Mouse (Mus musculus): ENCODE measurements around the gene Atp1a1. TPM values are rescaled to one million over a fixed set of nuclear protein-coding genes. Genes with fewer than 3 reads are reported as not detected.

The Atp1a1 gene
- total RNA-seq, 4 experiments from 2014 or later: 480 to 507 (median 482) TPM

DNA sequence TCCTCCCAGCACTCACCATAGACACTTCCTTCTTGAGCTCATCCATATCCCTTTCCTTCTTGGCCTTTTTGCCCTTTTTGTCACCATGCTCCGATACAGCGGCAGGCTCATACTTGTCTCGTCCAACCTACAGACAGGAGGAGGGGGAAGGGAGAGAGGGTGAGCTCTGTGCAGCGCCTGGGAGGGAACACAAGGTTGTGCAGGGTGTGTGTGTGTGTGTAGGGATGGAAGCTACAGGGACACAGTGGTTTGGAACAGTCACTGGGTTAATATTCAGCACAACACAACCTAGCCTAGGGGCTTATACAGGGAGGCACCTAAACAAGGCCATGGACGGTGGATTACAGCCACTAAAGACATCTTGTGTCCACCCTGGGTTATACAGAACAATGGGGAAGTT is 9.5 kb downstream of the Atp1a1 start:
- no peak for DNase-seq (ENCODE audit: low spot score in 2 of 2)

DNA sequence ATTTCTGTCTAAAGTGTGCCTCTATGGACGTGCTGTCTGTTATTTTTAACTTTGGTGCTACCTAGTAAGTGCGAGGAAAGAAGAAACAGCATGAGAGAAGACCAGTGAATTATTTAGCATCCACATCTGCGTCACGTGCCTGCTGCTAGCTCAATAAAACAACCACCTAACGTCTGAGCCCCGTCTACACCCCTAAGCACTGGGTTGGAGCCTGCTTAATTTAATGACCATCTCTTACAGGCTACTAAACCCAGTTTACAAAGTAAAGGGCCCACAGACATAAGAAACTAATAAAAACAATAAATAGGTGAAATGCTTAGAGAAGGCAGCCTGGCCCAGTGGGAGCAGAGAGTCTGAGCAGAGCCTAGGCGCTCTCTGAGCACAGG is 11.2 kb downstream of the Atp1a1 start:
- DNase-seq (ENCODE audit: low spot score in 2 of 2): no peak

DNA sequence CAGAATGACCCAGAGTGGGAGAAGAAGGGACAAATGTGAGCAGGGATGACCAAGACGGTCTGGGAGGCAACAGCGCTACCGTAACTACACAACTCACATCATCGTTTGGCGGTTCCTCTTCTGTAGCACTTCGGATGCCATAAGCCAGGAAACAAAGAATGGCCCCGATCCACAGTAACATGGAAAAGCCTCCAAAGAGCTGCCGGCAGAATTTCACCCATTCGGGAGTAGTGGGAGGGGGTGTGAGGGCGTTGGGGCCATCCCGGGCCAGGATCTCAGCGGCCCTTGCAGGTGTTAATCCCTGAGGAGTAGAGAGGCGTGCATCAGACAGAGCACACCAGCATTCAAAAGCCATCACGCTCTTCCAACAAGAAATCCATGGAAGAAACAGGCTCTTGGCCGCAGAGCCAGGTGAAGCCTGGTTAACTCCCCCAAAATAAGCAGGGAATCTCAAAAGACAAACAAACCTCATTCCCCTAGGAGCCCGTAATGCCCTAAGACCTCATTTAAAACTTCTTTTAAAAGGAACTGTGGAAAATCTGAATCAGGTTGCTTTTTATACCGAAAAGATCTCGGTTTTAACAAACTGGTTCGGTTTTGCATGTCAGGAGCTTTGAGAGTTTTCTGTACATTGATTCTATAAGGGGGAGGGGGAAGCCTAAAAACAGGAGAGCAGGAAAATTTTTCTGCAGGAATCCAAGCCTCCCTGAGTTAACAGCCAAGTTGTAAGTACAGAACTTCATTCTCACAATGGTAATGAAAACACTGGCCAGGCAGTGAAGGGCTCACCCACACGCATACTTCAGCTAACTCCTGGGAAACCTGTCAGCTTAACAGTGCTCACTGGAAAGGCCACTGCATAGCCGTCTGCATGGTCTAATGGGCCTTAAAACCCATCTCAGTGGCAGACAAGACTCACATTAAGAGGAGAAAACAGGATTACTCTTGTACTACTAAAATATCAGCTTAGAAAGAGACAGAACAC is 11.9 kb downstream of the Atp1a1 start:
- no peak for DNase-seq (ENCODE audit: low spot score in 2 of 2)

DNA sequence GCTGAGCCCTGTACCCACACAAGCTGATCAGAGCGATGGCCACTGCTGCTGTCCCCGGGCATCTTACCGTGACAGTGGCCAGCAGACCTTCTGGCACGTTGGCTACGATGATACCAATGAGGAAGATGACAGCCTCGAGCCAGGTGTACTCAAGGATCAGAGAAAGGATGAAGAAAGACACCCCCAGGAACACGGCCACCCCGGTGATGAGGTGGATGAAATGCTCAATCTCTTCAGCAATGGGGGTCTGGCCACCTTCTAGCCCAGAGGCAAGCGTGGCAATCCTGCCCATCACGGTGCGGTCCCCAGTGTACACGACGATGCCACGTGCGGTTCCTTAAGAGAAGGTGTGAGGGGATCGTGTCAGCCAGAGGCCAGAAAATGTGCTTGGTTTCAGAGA is 14.1 kb downstream of the Atp1a1 start:
- DNase-seq (ENCODE audit: low spot score in 2 of 2): no peak

DNA sequence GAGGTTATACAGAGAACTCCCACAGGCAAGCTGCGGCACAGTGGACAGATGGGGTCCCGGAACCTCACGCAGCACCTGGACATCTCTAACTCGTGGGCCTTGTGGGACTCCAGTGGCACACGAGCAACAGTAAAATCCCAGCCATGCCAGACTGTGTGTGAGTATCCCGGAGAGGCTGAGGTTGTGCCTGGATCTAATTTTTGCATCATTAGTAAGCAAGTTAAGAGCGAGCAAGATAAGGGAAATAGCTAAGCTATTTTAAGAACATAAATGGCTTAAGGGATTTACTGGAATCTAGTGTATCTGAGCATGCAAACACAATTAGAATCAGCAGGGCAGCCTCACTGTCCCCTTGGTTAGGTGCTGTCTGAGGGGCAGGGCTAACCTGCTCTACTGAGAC is 16.2 kb downstream of the Atp1a1 start:
- DNase-seq (ENCODE audit: low spot score in 2 of 2): no peak

DNA sequence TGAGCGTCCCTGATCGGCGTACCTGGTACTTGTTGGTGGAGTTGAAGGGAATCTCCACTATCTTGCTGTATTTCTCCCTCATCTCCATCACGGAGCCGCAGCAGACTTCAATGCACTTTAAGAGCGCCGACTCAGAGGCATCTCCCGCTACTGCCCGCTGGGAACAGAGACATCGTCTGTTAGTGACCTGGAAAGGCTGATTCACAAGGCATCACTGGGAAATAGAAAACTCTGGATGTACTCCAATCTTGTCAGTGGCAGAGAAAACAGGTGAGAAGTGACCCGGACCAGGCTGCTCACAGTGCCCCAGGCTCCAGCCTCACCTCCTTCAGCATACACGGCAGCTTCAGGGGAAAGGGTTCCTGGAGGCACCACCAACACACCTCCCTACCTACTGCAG is 17.7 kb downstream of the Atp1a1 start:
- DNase-seq (ENCODE audit: low spot score in 2 of 2): no peak

DNA sequence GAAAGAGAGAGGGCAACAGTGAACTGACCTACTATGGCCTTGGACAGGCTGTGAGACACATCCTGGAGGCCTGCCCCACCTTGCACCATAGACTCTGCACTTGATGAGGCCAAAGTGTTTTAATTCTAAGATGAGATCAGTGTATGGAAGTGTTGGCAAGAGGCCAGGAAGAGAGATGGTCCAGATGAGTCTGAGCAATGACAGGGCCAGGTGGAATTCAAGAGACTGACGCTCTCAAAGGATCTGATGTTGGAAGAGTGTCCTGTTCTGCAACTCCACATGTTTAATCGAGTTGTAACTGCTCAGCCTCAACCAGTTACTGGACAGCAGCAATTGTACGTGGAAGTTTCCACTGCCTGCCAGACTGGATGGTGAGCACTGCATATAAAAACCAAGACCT is 26.4 kb downstream of the Atp1a1 start:
- no peak for DNase-seq (ENCODE audit: low spot score in 2 of 2)

DNA sequence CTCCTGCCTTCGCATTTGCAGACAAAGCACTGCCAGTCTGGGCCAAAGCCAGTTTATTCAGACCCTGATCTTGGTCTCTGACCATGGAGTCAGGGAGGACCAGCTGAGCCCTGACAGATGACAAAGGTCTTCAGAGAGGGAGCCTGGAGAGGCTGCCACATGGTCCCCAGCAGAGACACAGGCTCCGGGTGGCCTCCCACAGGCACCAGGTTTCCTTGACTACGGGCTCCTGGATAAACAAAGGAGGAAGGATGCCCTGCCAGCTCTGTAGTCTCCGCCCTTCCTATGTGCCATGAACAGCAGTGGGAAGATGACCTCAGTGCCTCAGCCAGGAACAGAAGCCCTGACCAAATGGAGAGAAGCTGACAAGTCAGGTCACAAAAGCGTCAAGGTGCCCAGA is 27.1 kb downstream of the Atp1a1 start:
- DNase-seq (ENCODE audit: low spot score in 2 of 2): no peak

DNA sequence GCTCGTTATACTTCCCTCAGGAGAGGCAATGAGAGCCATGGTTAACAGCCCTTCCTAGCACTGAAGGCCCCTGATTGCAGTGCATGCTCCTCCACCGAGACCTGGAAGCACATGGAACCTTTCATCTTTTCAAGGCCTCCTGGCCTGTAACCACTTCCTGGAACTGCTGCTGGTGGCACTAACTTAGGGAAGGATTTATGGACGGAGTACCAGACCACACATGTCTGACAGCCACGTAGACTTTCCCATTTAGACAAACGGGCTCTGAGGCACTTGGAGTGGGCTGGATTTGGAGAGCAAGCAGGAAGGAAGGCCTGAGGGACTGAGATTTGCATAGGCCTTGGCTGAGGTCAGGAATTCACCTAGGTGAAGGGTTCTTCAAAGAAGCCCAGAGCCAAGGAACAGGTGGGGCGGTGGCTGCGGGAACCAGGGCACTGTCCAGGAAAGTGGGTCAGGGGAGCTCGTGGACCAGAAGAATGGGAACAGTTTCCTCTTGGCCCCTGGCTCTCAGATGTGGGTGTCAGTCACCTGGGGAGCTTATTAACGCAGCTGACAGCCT is 28.9 kb downstream of the Atp1a1 start:
- no peak for DNase-seq (ENCODE audit: low spot score in 2 of 2)

DNA sequence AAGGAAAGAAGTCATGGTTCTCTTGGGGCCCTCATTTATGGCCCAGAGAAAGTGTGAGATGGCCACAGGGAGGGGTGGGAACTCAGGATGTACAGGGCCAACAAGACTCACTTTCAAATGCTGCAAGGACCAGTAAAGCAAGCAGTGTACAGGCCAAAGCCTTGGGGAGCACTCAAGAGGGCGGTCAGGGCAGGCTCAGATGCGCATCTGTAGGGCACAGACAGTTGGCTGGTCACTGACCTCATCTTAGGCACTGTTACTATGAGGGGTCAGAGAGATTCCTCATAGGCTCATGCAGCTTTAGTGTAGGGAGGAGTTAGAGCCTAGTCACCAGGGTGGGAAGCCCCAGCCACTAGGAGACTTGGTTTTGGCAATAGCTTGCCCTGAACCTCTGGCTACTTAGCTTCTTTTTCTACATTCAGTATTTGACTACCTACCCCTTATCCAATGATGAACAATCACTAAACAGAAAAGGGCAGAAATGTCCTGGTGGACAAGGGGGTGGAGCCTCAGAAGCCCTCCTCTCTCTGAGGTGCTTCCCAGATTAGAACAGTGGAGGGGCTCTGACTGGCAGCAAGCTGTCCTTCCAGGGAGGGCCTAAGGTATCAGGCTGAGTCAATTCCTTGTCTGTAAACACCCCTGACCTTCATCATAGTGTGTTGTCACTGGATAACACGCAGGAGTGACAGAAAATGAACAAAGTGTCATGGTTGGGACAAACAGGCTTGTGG is 29.9 kb downstream of the Atp1a1 start:
- no peak for DNase-seq (ENCODE audit: low spot score in 2 of 2)

DNA sequence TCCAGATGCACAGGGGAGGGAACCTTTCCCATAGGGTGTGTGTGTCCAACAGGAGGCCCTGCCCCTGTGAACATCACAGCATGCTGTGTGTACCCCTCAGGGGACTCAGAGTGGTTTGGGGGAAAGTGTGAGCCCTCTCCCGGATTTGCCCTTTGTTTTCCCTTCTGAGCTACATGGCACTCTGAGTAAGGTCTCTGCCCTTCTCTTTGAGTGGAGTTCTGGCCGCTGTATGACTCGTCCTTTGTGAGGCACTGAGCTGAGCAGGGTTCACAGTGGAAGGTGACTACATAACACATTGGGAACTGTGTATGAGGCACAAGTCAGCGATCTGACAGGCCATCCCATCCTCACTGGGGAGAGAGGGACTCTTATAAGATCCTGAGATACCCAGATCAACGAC is 31.5 kb downstream of the Atp1a1 start:
- no peak for DNase-seq (ENCODE audit: low spot score in 2 of 2)

DNA sequence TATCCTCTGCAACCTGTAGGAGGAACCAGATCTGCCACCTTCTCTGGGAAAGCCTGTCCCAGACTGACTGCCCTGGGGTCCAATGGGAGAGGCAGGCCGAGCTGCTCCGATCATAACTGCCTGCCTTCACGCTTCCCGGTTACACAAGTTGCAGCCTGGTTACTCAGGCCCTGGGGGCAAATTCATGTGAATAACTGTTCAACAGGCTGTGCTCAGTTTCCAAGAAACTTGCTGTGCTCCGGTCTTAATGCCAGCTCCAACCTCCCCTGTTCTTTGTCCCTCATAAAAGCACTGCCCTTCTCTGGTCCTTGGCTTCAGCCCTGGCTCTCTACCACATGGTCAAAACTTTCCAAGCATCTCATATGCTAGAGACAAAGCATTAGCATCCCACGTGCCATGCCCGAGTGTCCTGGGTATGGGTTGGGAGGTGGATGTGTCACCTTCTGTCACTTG is 32.3 kb downstream of the Atp1a1 start:
- DNase-seq (ENCODE audit: low spot score in 2 of 2): no peak

DNA sequence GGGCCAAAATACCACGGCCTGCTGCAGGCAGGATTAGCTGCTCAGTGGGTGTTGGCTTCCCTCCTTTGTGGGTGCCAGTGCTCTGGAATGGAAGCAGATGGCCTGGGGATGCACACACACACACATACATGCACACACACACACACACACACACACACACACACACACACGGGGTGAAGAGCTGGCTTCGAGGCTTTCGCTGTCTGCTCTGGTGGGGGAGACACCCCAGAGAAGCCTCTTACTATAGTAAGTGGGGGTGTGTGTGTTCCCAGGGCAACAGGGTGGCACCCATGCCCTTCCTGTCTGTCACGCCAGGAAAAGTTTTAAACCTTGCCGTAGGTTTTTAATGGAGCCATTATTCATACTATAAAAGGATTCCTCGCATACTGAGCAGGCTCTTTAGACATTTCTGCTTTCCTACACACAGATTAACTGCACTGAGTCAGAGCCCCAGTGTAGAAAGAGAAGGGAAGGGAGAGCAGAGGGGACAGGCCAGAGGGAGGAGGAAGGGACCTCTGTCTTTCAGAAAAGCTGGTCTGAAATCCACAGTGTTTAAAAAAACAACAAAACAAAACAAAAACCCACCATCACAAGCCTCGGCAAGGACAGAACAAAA is 32.9 kb downstream of the Atp1a1 start:
- no peak for DNase-seq (ENCODE audit: low spot score in 2 of 2)

DNA sequence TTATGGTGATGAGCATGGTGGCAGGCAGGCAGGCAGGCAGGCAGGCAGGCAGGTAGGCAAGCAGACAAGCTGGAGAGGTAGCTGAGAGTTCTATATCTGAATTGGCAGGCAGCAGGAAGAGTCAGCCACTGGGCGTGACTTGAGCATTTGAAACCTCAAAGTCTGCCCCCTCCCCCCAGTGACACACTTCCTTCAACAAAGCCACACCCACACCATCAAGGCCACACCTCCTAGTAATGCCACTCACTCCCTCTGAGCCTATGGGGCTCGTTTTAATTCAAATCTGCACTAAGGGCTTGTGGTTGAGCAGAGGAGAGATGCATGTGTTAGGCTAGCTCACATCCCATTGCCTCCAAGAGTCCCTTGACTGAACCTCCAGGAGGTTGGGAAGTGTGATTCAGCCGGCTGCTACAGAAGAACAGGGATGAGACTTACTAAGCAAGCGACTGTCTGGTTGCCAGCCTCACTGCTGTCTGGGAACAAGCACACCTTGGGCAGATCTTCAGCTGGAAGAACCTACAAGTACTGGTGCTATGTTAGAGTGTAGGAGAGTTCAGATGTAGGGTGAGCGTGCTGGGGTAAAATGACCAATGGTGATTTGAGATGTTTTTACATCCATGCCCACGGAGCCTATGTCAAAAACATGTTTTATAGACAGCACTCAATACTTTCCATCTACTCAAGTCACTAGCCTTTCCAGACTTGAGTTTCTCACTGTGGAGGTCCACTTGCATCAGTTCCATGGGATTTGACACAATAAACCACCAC is 33.6 kb downstream of the Atp1a1 start:
- DNase-seq (ENCODE audit: low spot score in 2 of 2): no peak

DNA sequence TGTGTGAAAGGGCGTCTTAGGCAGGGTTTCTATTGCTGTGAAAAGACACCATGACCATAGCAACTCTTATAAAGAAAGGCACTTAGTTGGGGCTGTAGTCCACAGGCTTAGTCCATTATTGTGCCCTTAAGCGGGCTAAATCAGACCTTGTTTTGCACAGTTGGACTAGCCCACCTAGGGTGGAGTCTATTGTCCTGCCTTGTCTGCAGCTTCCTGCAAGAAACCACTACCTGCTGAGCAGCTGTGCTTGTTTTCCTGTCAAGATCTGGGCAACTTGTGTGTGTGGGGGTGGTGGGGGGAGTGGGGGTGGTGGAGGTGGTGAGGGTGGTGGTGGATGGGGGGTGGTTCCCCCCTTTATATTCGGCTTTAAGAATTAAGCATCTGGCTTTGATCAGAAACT is 34.2 kb downstream of the Atp1a1 start:
- DNase-seq (ENCODE audit: low spot score in 2 of 2): no peak

DNA sequence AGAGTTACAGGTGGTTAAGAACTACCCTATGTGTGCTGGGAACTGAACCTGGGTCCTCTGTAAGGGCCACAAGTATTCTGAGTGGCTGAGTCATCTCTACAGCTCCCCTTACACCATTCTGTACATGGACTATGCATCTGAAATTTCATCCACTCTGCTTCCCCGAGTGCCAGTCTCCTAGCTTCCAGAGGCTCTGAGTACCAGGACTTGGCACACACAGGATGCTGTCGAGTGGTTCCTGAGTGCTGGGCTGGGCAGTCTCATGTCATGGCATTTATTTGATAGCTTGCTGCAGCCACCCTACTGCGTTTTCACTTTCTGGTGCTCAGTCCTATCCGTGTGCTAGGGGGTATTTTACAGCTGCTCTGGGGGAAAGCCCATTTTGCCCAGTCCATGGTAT is 35.9 kb downstream of the Atp1a1 start:
- no peak for DNase-seq (ENCODE audit: low spot score in 2 of 2)

DNA sequence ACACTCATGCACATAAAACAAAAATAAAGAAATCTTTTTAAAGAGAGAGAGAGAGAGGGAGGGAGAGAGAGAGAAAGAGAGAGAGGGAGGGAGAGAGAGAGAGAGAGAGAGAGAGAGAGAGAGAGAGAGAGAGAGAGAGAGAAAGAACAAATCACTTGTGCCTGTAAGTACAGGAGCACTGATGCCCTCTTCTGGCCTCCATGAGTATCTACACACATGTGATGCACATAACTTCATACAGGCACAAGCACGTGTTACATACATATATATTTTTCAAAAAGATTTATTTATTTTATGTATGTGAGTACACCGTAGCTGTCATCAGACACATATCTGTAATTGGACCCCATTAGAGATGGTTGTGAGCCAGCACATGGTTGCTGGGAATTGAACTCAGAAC is 40.5 kb downstream of the Atp1a1 start:
- no peak for DNase-seq (ENCODE audit: low spot score in 2 of 2)

DNA sequence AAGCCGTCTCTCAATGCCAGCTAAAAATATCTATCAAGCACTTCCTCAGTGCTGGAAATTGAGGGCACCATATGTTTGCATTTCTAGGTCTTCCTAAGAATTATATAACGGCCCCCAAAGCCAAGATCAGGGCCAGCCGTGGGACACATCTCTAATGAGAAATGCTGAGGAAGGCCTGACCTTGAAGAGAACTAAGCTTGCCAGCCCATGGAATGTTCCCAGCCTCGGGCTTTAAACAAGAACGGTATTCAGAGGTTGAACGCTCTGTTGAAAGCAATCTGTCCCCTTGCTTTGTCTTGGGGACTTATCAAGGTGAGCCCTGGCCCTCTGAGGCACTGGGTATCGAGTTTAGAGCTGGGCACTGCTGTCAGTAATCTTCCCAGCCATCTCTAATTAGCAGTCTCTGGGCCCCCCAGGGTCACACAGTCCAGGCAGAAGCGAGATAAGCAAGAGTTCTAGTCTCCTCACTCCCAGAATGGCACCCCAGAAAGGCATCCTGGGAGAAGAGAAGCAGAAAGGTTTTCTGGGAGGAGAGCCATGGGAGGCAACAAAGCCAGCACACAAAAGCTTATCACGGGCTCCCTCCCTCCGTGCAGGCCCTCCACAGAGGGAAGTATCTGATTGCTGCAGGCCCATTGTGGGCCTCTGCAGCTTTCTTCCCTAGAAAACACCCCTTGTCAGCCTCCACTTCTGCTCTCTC is 41.8 kb downstream of the Atp1a1 start:
- no peak for DNase-seq (ENCODE audit: low spot score in 2 of 2)

DNA sequence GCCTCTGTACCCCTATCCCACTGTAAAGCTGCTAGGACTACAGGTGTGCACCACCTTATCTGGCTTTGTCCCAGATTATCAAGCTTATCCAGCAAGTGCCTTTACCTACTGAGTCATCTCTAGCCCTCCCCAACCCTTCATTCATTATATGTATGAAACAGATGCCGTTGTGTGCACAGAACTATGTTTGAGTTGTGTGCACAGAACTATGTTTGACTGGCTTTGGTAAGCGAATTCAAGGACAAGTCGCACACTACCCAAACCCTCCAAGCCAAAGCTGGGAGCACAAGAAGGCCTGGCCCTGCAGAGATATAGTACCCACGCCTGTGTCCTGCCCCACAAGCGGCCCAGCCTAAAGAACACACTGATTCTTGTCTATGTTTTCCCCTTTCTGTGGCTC is 42.5 kb downstream of the Atp1a1 start:
- no peak for DNase-seq (ENCODE audit: low spot score in 2 of 2)

DNA sequence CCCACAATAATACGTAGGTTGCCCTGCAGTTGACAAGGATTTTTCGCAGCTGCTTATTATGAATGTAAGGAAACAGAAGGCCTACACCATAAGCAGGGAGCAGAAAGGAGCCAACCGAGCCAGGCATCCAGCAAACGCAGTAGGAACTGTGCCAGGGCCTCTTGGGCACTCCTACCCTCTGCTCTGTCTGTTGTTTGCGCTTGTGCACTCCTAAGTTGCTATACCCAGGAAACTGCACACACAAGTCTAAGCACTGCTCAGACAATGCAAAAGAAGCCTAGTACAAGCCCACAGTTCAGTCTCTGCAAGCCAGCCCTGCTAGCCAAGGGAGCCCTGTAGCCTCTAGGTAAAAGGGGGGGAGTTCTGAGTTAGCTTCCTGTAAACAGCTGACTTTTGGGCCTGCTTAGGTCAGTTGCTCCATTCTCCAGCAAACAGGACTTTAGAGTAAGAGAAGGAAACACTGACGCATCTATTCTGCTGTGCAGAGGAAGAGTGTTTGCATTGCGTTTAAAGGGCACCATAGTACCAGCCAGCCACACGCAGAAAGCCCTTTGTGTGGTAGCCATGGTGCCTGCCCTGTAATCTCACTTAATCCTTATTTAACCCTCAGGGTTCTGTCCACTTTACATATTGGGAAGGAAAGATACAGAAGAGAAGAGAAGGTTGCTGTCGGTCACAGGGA is 43.5 kb downstream of the Atp1a1 start:
- no peak for DNase-seq (ENCODE audit: low spot score in 2 of 2)

All from layer of hippocampus, adult 8-10 months (tissue).